Mouse (Mus musculus): Measurements from ENCODE around the gene Lrch1. TPM values are rescaled to one million over a fixed set of nuclear protein-coding genes. Genes with fewer than 3 reads are reported as not detected.

Lrch1 gene
- total RNA-seq, 2 experiments from 2014 or later = 14.2 to 15.8 TPM

DNA sequence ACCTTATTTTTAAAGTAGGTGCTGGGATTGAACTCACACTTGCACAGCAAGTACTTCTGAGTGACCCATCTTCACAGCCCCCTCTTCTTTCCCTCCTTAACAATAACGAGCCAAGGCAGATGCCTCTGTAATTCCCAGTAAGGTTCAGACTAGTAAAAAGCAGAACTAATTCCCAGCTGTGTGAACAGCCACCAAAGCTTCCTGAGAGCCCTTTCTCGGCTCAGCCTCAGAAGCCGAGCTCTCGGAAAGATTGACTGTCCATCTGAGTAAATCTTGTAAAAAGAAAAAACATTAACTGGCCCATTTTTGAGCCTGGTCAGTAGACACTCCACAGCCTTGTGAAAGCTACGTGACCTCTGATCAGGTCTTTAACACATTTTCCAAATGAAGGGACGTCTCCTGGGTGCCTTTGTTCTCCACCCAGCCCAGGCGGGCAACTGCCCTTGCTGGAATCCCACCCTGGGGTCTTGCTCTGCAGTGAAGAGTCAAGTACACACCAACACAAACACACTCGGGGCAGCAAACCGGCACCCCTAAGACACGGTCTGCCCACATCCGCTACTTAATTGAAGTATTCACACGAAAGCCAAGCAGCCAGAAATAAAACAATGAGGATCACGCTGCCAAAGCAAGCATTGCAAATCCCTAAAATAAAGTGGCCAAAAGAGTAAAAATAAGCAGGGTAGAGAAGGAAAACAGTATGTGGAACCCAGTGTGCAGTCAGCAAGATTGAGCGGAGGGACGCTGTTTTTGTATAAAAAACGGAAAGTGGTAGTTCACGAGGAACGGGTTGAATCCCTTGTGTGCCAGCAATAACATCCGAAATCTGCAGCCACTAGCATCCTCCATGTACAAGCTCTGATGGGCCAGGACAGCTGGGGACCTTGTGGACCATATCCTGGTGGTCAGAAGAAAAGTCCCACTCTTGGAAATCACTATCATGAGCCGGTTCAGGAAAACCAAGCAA lies 80.3 kb downstream of the Lrch1 start:
- intact Hi-C loops (cut with DNase I) = loop anchor here (5.0 kb wide), 2 partner anchors 40 to 80 kb away; partner anchors contain the start of gene Lrch1
- DNase-seq (ENCODE audit: low spot score in 2 of 2) = no peak

DNA sequence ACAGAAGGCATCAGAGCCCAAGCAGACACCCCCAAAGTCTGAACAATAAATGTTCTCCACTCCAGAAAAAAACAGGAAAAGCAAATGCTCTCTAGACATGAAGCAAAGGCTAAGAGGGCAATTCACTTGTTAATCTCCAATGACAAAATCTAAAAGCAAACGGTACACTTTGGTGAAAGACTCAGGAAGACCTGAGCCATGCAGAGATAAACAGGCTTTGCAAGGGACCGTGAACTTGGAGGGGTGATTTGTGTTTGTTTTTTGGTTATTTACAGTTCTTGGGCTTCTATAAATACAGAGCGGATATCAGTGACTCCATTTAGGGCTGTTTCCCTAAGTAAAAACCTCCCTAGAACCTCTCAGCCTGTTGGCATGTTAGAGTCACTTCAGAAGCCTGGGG lies 81.9 kb downstream of the Lrch1 start:
- intact Hi-C loops (cut with DNase I) = loop anchor here (5.0 kb wide), 2 partner anchors 42 to 82 kb away; partner anchors contain the start of gene Lrch1

DNA sequence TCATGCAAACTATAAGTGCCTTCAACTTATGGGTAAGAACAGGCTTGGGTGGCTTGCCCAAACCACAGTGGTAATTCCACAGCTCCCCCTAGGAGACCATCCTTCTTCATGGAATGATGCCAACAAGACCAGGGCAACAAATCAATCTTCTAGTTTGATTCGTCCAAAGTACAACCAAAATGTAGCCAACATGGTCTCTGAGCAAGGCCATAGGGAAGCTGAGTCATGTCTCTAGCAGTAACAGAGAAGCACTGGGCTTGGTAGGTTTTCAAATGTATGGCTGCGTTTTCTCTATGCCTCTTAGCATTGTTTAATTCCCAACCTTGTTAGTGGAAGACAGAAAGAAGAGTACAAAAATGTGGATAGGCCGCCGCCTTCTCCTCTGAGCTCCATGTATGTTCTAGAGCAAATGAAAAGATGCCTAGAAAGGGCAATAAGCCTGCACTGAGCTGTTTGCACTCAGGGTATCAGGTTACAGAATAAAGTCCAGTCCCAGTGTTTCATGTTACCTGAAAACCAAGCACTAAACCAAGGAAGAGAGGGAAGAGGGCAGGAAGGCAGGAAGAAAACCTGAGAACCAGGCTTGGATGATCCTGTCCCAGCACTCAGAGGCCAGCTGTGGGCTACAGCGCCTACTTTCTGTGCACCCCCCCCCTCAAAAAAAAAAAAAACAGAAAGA lies 82.7 kb downstream of the Lrch1 start:
- no peak for DNase-seq (ENCODE audit: low spot score in 2 of 2)
- intact Hi-C loops (cut with DNase I) = loop anchor here (5.0 kb wide), 2 partner anchors 42 to 82 kb away; partner anchors contain the start of gene Lrch1

More for the DNA sequence above, 81.9 kb downstream of the Lrch1 start:
- DNase-seq (ENCODE audit: low spot score in 2 of 2) = no peak

DNA sequence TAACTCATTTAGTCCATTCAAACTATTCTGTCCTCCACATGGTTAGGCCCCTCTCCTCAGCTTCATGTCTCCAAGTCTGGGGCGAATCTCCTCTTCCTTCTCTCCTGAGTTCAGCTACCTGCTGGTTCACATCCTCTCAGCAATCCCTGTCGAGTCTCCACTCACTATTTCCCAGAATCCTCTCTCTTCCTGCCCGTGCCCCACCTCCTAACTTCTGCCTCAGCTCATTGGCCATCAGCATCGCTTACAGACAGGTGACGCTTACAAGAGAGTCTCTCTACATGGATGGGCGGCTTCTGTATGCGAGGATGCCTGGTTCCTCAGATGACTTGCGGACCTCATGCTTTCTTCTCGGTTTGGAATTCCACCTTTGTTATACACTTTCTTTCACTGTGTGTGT lies 86.2 kb downstream of the Lrch1 start:
- no peak for DNase-seq (ENCODE audit: low spot score in 2 of 2)
- intact Hi-C loops (cut with DNase I) = no loop called here

DNA sequence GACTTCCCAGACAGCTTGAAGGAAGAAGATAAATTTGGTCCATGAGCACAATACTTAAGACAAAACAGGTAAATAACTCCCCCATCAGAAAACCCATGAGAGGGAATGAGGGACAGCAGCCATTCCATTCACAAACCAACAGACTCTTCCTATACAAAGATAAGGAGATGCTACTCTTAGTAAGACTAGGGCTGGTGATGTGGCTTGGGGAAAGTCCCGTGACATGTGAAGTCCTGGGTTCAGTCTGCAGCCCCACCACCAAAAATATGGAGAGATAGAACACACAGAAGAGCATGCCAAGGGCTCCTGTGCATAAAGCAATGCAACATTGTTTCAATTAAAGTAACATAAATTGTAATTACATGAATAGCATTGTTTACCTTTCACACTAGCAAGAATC lies 88.5 kb downstream of the Lrch1 start:
- intact Hi-C loops (cut with DNase I) = no loop called here
- no peak for DNase-seq (ENCODE audit: low spot score in 2 of 2)

DNA sequence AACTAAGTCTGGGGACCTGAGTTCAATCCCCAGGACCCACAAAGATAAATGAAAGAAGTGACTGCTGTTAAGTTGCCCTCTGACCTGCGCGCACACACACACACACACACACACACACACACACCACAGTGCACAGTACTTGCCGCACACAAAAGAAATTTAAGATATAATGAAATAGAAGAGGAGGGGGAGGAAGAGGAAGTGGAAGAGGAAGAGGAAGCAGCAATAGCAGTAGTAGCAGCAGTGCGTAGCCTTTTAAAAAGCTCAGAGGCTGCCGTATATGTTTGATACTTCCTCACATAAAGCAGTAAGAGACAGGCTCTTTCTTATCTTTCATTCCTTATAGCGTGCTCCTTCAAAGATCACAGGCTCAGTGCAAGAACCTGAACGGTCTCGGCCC lies 92.2 kb downstream of the Lrch1 start:
- DNase-seq (ENCODE audit: low spot score in 2 of 2) = no peak
- intact Hi-C loops (cut with DNase I) = no loop called here

DNA sequence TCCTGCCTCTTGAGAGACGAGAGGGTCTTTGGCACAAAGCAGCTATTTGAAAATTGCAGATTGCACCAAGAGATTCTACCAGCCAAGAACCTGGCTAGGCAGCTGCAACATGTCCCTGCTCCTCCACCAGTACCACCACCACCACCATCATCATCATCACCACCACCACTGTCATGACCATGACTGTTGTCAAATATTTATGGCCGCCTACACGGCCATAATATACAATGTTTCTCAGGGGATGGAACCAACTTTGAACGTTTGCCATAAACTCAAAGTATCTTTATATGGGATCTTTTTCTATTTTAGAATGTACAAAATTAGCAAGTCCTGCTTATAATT lies 93.9 kb downstream of the Lrch1 start:
- intact Hi-C loops (cut with DNase I) = loop anchor here (2.0 kb wide), 2 partner anchors 29 to 93 kb away; partner anchors contain the start of gene Lrch1
- DNase-seq (ENCODE audit: low spot score in 2 of 2) = no peak

DNA sequence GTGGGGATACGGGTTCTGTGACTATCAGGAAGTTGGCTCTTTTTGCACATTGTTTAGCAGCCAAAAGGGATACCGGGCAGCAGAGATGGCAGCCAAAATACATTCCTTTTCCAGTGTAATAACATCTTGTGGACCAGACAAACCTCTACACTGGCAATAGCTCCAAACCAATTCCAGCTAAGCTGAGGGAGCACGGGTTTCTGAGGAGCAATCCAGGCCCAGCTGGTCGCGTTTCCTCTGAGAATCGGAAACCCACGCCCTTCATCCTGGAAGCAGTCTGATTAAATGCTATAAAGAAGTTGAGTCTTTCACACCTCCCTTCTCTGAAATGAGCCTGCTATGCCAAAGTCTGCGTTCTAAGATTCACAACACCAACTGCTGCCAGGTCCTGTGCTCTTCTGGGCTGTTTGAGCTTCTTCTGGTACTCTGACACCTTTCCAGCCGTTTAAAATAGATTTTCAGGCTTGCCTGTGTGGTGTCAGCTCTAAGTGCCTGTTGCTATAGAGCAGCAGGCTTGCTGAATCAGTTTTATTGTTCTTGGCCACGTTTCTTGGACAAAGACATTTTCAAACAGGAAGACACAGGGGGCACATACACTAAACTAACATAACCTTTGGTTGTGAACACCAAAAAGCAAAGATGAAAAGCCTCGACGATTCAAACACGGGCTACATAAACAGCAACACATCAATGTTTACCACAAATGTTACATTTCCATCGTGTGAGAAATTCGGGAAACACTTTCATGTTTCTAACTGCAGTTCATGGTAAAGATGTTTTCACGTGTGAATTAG lies 94.5 kb downstream of the Lrch1 start:
- intact Hi-C loops (cut with DNase I) = loop anchor here (2.0 kb wide), 2 partner anchors 30 to 94 kb away; partner anchors contain the start of gene Lrch1
- DNase-seq (ENCODE audit: low spot score in 2 of 2) = peak; percentile 57 to 91

DNA sequence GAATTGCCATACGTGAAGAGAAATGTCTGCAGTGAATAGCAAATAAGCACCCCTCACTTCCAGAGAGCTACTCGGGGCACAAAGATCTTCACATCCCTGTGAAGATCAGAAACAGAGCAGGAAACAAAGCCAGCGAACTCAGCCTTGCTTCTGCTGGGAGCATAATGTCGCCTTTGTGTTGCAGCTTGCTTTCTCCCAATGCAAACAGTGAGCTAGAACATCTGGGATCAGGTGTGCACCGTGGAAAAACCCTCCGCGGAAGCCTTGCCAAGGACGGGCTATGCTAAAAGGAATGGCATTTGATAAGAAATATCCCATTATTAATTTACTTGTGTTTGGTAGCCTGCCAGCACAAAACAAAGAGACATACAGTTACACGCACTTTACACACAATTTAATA lies 95.8 kb downstream of the Lrch1 start:
- no peak for DNase-seq (ENCODE audit: low spot score in 2 of 2)
- intact Hi-C loops (cut with DNase I) = loop anchor here (2.0 kb wide), 2 partner anchors 31 to 95 kb away; partner anchors contain the start of gene Lrch1

DNA sequence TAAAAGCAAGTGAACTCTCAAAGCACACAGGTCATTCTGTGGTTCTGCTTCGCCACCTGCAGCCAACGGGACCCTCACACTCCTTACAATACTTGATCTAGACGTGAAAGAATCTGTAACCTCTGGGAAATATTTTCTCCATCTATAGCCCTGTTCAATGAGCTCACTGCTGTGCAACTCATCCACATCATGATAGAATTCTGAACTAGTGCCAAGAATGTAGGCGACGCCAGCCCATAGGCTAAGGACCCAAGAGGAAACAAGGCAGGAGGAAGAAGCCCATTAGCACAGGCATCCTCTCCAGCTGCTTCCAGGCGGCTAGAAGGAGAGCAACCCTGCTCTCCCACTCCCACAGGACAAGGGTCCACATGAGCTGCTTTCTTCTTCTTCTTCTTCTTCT lies 98.7 kb downstream of the Lrch1 start:
- intact Hi-C loops (cut with DNase I) = no loop called here
- DNase-seq (ENCODE audit: low spot score in 2 of 2) = no peak

DNA sequence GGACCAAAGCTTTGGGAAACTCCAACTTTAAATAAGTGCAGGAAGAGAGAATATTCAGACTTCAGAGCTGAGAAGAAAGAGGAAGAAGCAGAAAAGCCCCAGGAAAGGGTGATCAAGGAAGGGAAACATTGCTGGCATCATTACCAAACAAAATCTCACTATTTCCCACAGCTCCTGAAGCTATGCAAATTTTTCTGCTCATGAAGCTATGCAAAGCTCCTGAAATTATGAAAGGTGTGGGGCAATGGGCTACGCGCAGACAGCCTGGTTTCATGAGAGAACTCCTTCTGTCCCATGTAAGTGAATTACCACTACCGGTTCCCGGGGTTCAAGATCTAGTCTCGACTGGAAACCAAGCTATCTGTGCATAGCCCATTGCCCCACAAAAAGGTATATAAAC lies 99.5 kb downstream of the Lrch1 start:
- intact Hi-C loops (cut with DNase I) = no loop called here
- DNase-seq (ENCODE audit: low spot score in 2 of 2) = no peak

DNA sequence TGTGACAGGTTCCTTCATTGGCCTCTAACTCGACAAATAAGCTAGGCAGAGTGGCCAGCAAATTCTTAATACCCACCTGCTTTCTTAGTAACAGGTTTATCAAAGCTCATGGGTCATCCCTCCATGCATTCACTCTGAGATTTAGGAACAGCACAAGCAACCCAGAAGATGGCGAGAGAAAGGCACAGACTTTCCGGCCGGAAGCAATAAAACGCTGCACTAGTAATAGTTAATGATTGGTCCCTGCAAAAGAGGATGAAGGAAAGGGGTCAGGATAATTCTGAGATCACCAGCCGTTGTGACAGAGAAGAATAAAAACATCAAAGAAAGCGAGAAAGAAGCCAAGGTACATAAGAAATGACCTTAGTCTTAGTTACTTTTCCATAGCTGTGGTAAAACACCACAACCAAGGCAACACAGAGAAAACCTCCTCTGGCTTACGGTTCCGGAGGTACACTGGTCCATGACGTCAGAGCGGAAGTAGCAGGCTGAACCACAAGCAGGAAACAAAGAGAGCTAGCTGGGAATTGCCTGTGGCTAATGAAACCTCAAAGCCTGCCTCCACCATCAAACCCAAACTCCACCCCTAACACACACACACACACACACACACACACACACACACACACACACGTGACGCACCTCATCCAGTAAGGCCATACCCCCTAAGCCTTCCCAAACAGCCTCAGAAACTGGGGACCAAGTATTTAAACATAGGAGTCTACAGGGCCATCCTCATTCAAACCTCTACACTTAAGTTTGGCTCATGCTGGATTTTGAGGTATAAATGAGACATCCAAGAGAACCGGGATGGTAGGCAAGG lies 100.2 kb downstream of the Lrch1 start:
- no peak for DNase-seq (ENCODE audit: low spot score in 2 of 2)
- intact Hi-C loops (cut with DNase I) = no loop called here

DNA sequence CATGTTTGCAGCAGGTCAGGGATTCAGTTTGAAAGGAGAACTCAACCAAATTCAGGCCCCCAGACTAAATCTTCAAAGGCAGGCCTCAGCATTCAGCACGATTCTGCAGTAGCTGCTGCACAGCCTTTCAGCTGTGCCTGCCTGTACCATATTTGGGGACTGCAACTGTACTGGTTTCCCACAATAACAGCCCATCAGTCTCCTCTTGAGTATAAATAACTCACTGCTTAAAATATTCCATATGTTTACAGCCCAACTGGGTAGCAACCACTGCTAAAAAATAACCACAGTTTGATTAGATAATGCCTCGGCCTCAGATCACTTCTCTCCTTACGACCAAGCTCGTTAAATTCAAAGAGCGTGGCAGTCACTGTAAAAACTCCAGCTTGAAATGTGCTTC lies 101.0 kb downstream of the Lrch1 start:
- intact Hi-C loops (cut with DNase I) = no loop called here
- DNase-seq (ENCODE audit: low spot score in 2 of 2) = peak; percentile 21 to 66

DNA sequence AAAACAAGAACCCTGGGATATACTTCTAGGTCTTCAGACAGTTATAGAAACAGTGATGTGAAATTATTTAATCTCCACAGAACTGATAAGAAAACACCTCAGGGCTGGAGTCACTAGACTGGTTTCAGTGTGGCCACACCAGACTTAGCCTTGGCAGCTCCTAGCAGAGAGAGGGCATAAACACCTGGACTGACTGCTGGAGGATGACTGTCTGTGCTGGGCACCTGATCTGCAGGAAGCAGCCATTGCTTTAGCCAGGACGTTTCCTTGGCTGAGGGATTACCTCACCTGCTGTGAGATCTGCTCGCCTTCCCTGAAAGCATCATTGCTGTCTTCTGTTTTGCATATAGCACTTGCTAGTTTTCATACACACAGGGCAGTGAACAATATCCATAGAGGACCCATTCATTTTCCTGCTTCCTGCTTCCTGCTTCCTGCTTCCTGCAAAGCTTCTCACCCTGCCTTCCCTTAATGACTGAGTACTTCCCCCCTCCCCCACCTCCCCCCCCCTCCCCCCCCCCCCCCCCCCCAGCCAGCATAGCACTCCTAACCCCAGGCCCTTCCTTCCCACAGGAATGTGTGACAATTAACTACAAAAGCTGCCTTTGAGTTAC lies 101.9 kb downstream of the Lrch1 start:
- intact Hi-C loops (cut with DNase I) = no loop called here
- DNase-seq (ENCODE audit: low spot score in 2 of 2) = no peak

DNA sequence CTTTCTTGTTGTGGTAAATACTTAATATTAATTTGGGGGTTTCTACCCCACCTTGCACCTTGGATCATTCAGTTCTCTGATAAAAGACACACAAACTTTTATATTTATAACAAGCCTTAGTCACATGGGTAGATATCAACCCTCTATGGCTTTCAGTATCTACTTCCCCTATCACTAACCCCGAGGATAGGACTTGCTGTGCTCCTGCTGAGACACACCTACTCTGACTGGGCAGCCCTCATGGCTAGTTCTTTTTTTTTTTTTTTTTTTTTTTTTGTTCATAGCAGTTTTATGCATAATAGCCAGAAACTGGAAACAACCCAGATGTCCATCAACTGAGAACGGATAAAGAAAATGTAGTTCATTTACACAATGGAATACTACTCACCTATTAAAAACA lies 106.0 kb downstream of the Lrch1 start:
- DNase-seq (ENCODE audit: low spot score in 2 of 2) = no peak
- intact Hi-C loops (cut with DNase I) = loop anchor here (5.0 kb wide), 1 partner anchor 34 kb away; no protein-coding TSS in a partner anchor

DNA sequence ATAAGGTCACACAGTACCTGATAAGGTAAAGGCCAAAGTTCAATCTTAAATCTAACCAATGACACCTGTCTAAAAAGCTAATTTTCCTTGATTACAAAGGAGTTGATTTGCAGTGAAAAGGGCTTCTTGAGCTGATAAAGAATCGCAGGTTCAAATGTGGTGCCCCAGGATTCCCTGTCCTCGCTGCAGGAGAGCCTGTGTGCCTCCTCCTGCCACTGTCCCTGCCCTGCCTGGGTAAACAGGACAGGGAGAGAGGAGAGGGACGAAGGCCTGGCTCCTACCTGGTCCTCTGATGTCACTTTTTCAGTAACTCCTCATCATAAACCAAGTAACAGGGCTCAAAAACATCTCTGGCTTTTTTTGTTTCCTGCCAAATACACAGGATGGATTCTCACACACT lies 106.4 kb downstream of the Lrch1 start:
- no peak for DNase-seq (ENCODE audit: low spot score in 2 of 2)
- intact Hi-C loops (cut with DNase I) = loop anchor here (5.0 kb wide), 1 partner anchor 34 kb away; no protein-coding TSS in a partner anchor

DNA sequence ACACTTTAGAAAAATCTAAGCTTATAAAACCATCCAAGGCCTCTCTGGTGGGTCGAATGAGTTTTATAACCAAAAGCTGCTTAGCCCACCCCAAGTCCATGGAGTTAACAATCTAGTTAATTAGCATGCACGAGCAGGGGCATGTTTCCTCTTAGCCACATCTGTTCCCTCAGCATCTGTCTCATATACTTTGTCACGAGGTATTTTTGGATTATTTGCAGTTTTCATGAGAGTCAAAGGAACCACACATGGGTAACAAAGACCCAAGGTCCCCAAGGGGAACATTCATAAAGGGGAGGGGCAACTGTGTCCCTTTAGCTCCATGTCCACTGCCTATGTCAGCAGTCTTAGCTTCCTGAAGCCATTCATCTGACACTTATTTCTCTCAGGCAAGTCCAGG lies 106.9 kb downstream of the Lrch1 start:
- DNase-seq (ENCODE audit: low spot score in 2 of 2) = no peak
- intact Hi-C loops (cut with DNase I) = loop anchor here (5.0 kb wide), 1 partner anchor 34 kb away; no protein-coding TSS in a partner anchor

DNA sequence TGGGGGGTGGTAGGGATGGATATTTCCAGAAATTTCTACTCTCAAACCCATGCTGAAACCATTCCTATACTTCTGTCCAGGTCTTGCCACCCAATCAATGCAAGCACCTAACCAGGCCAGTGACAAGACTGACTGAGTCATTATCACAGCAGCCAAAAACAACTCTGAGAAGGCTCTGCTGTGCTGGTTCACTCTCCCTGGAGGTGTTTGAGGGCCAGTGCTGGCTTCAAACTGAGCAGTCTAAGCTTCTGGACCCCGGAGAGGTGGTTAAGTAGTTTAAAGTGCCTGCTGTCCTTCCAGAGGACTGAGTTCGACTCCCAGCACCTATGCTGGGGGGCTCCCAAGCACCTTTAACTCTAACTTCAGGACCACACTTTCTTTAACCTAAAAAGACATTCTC lies 107.3 kb downstream of the Lrch1 start:
- intact Hi-C loops (cut with DNase I) = loop anchor here (5.0 kb wide), 1 partner anchor 33 kb away; no protein-coding TSS in a partner anchor

More for the DNA sequence above, 107.3 kb downstream of the Lrch1 start:
- DNase-seq (ENCODE audit: low spot score in 2 of 2) = no peak

All from left cerebral cortex, postnatal 25 days (tissue).